Mouse (Mus musculus): Measurements from ENCODE around the gene Gm10447. TPM values are rescaled to one million over a fixed set of nuclear protein-coding genes. Genes with fewer than 3 reads are reported as not detected.

The Gm10447 gene
- polyA plus RNA-seq, 1 experiment, result not detected

- Histone ChIP-seq H3K4me1 (ENCODE audit: control insufficient read depth, insufficient read depth, low read length) (peaks cover 51% of the 10 kb centered on the region), H3K27ac (ENCODE audit: insufficient read depth, low read depth, low read length) (peak overlapping the region; percentile 84), H3K4me3 (ENCODE audit: insufficient read depth, low read length) (no peak overlapping the region)
- TF ChIP-seq POLR2A (IDR thresholded peaks at IDR 0.05; ENCODE audit: borderline replicate concordance, low read depth, low read length) (no peak), CTCF (IDR thresholded peaks at IDR 0.05; ENCODE audit: low read depth, low read length) (no peak)
These were observed 35.1 kb upstream of the Gm10447 start for GRCm38 (mm10) chr11:53491954-53492401.

GRCm38 (mm10) chr11:53489421-53489820 is 32.5 kb upstream of the Gm10447 start:
- TF ChIP-seq POLR2A (IDR thresholded peaks at IDR 0.05; ENCODE audit: borderline replicate concordance, low read depth, low read length) (no peak), CTCF (IDR thresholded peaks at IDR 0.05; ENCODE audit: low read depth, low read length) (no peak)
- Histone ChIP-seq H3K4me3 (ENCODE audit: insufficient read depth, low read length) (no peak overlapping the region), H3K27ac (ENCODE audit: insufficient read depth, low read depth, low read length) (no peak overlapping the region), H3K4me1 (ENCODE audit: control insufficient read depth, insufficient read depth, low read length) (peaks cover 44% of the 10 kb centered on the region)

- peaks cover 42% of the 10 kb centered on the region for H3K4me1 ChIP-seq (ENCODE audit: control insufficient read depth, insufficient read depth, low read length)
- H3K27ac ChIP-seq (ENCODE audit: insufficient read depth, low read depth, low read length), result no peak overlapping the region
- H3K4me3 ChIP-seq (ENCODE audit: insufficient read depth, low read length), result no peak overlapping the region
- TF ChIP-seq CTCF (IDR thresholded peaks at IDR 0.05; ENCODE audit: low read depth, low read length) (peak; percentile 13; the same call in 1 of the 2 replicates), POLR2A (IDR thresholded peaks at IDR 0.05; ENCODE audit: borderline replicate concordance, low read depth, low read length) (no peak)
These were observed 32.1 kb upstream of the Gm10447 start for GRCm38 (mm10) chr11:53489007-53489406.

- TF ChIP-seq CTCF (IDR thresholded peaks at IDR 0.05; ENCODE audit: low read depth, low read length) (no peak), POLR2A (IDR thresholded peaks at IDR 0.05; ENCODE audit: borderline replicate concordance, low read depth, low read length) (no peak)
- Histone ChIP-seq H3K4me3 (ENCODE audit: insufficient read depth, low read length) (peak overlapping the region; percentile 12; the same call in 1 of the 2 replicates), H3K4me1 (ENCODE audit: control insufficient read depth, insufficient read depth, low read length) (peaks cover 24% of the 10 kb centered on the region), H3K27ac (ENCODE audit: insufficient read depth, low read depth, low read length) (no peak overlapping the region)
These were observed 30.1 kb upstream of the Gm10447 start for GRCm38 (mm10) chr11:53486822-53487594.

GRCm38 (mm10) chr11:53486351-53486750 is 29.4 kb upstream of the Gm10447 start:
- no peak overlapping the region for H3K27ac ChIP-seq (ENCODE audit: insufficient read depth, low read depth, low read length)
- peaks cover 18% of the 10 kb centered on the region for H3K4me1 ChIP-seq (ENCODE audit: control insufficient read depth, insufficient read depth, low read length)
- no peak overlapping the region for H3K4me3 ChIP-seq (ENCODE audit: insufficient read depth, low read length)
- no peak for TF ChIP-seq POLR2A (IDR thresholded peaks at IDR 0.05; ENCODE audit: borderline replicate concordance, low read depth, low read length)
- TF ChIP-seq CTCF (IDR thresholded peaks at IDR 0.05; ENCODE audit: low read depth, low read length), result no peak

GRCm38 (mm10) chr11:53485719-53486118 is 28.8 kb upstream of the Gm10447 start:
- Histone ChIP-seq H3K4me3 (ENCODE audit: insufficient read depth, low read length) (no peak overlapping the region), H3K27ac (ENCODE audit: insufficient read depth, low read depth, low read length) (no peak overlapping the region), H3K4me1 (ENCODE audit: control insufficient read depth, insufficient read depth, low read length) (peaks cover 14% of the 10 kb centered on the region)
- TF ChIP-seq CTCF (IDR thresholded peaks at IDR 0.05; ENCODE audit: low read depth, low read length), result peak; percentile 35; the same call in 1 of the 2 replicates
- TF ChIP-seq POLR2A (IDR thresholded peaks at IDR 0.05; ENCODE audit: borderline replicate concordance, low read depth, low read length), result no peak

GRCm38 (mm10) chr11:53483159-53483891 is 26.4 kb upstream of the Gm10447 start:
- TF ChIP-seq POLR2A (IDR thresholded peaks at IDR 0.05; ENCODE audit: borderline replicate concordance, low read depth, low read length), result no peak
- Histone ChIP-seq H3K27ac (ENCODE audit: insufficient read depth, low read depth, low read length) (no peak overlapping the region), H3K4me1 (ENCODE audit: control insufficient read depth, insufficient read depth, low read length) (peaks cover 14% of the 10 kb centered on the region), H3K4me3 (ENCODE audit: insufficient read depth, low read length) (no peak overlapping the region)

GRCm38 (mm10) chr11:53481088-53481730 is 24.3 kb upstream of the Gm10447 start:
- Histone ChIP-seq H3K27ac (ENCODE audit: insufficient read depth, low read depth, low read length) (no peak overlapping the region), H3K4me3 (ENCODE audit: insufficient read depth, low read length) (no peak overlapping the region), H3K4me1 (ENCODE audit: control insufficient read depth, insufficient read depth, low read length) (no peaks in the 10 kb centered on the region)
- TF ChIP-seq POLR2A (IDR thresholded peaks at IDR 0.05; ENCODE audit: borderline replicate concordance, low read depth, low read length) (no peak), CTCF (IDR thresholded peaks at IDR 0.05; ENCODE audit: low read depth, low read length) (no peak)

- H3K27ac ChIP-seq (ENCODE audit: insufficient read depth, low read depth, low read length), result no peak within 1 kb of the TSS
- H3K4me3 ChIP-seq (ENCODE audit: insufficient read depth, low read length), result peak within 1 kb of the TSS; percentile 57
- TF ChIP-seq POLR2A (IDR thresholded peaks at IDR 0.05; ENCODE audit: borderline replicate concordance, low read depth, low read length) (no peak), CTCF (IDR thresholded peaks at IDR 0.05; ENCODE audit: low read depth, low read length) (no peak)
- no peaks in the 10 kb centered on the region for H3K4me1 ChIP-seq (ENCODE audit: control insufficient read depth, insufficient read depth, low read length)
These were observed 22.9 kb upstream of the Gm10447 start, which contains the start of the genes Gm9945 and Sowaha for GRCm38 (mm10) chr11:53479783-53480301. Gm9945 (plus strand) TSS chr11:53480166. Sowaha (minus strand) TSS chr11:53480274.
